Comparison of ENCODE assay signal across 24 mouse cellular contexts in the genomic region with DNA sequence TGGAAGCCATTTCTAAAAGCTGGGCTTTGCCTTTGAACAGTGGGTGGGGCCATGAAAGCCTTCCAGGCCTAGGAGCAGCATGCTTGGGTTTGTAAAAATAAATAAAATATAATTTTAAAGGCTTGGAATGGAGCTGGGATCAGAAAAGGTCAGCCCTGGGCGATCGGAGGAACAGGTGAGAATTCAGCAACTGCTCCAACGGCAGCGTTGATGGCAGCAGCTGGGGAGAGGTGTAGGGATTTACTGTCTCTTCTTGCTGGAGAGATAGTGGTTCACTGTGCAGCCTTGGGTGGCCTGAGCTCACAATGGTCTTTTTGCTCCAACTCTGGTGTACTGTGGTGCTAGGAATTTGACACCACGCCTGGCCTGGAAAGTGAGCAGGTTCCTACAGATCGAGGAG.
"Had no signal": no experiment of that assay in that cellular context is flagged by ENCODE, and none has a peak within 500 bp of the region (broad histone marks: within the 10 kb centered on the region; RNA-seq: fewer than 3 reads in every experiment).

No protein-coding gene starts in this region.

- H3K9me3 ChIP-seq: heart, embryonic 15.5 days; intestine, embryonic 15.5 days; limb, embryonic 13.5 days had no signal

- H3K4me1 ChIP-seq: heart, embryonic 10.5 days; heart, embryonic 13.5 days; heart, embryonic 15.5 days; intestine, embryonic 15.5 days; liver, embryonic 12.5 days had no signal

- H3K27me3 ChIP-seq: heart, embryonic 13.5 days; heart, embryonic 15.5 days; intestine, embryonic 15.5 days; limb, embryonic 13.5 days; liver, embryonic 12.5 days had no signal

- ATAC-seq: hindbrain, embryonic 16.5 days; inflammation-experienced regulatory T-cells, adult 6 months; intestine, embryonic 15.5 days; intestine, postnatal 0 days; liver, embryonic 12.5 days had no signal

- H3K36me3 ChIP-seq: heart, embryonic 10.5 days; heart, embryonic 13.5 days; heart, embryonic 15.5 days; intestine, embryonic 15.5 days; limb, embryonic 13.5 days; liver, embryonic 12.5 days had no signal

- H3K9ac ChIP-seq: heart, embryonic 13.5 days; heart, embryonic 15.5 days; hindbrain, embryonic 14.5 days; intestine, embryonic 15.5 days; limb, embryonic 13.5 days; liver, embryonic 12.5 days; liver, embryonic 14.5 days had no signal

- H3K27ac ChIP-seq: gastrocnemius, adult 2 months; heart, embryonic 10.5 days; heart, embryonic 13.5 days; heart, embryonic 15.5 days; hindbrain, embryonic 14.5 days; intestine, embryonic 15.5 days; layer of hippocampus, adult 2 months; left cerebral cortex, adult 2 months; liver, embryonic 12.5 days; liver, embryonic 14.5 days had no signal

- H3K4me2 ChIP-seq: heart, embryonic 13.5 days; heart, embryonic 15.5 days; hindbrain, embryonic 14.5 days; intestine, embryonic 15.5 days; limb, embryonic 13.5 days; liver, embryonic 12.5 days had no signal

- DNase-seq: gastrocnemius, adult 2 months; gastrocnemius, postnatal 10 days; gastrocnemius, postnatal 36 days; heart, adult 18-20 months; heart, postnatal 14 days; heart, postnatal 36 days; kidney, adult 18-20 months; kidney, adult 8-10 months; kidney, postnatal 10 days; kidney, postnatal 25 days; kidney, postnatal 4 days had no signal

- H3K4me3 ChIP-seq: gastrocnemius, adult 2 months; heart, embryonic 10.5 days; heart, embryonic 13.5 days; heart, embryonic 15.5 days; intestine, embryonic 15.5 days; layer of hippocampus, adult 2 months; left cerebral cortex, adult 2 months; limb, embryonic 13.5 days; liver, embryonic 12.5 days had no signal
